Mouse (Mus musculus) effector memory CD4-positive, alpha-beta T cell, adult 5 months (primary cell): ENCODE measurements around the gene Pdp2. TPM values are rescaled to one million over a fixed set of nuclear protein-coding genes. Genes with fewer than 3 reads are reported as not detected.

Experiments used
- polyA plus RNA-seq: library from polyadenylated mRNA; unstranded; fragments of 100-300 nt; shearing (Covaris generic); gene quantifications from one replicate; pipeline ENCODE4 v1.2.1, GENCODE M21; 2017

Pdp2 gene
- 3.9 TPM for polyA plus RNA-seq

GRCm38 (mm10) chr8:104591133-104591834, at the start of gene Pdp2:
Gene Pdp2 (plus strand): TSS chr8:104591451.

GRCm38 (mm10) chr8:104624161-104624560, 32.9 kb downstream of the Pdp2 start, which contains the start of gene Cdh16:
Gene Cdh16 (minus strand): TSS chr8:104624396.

DNA sequence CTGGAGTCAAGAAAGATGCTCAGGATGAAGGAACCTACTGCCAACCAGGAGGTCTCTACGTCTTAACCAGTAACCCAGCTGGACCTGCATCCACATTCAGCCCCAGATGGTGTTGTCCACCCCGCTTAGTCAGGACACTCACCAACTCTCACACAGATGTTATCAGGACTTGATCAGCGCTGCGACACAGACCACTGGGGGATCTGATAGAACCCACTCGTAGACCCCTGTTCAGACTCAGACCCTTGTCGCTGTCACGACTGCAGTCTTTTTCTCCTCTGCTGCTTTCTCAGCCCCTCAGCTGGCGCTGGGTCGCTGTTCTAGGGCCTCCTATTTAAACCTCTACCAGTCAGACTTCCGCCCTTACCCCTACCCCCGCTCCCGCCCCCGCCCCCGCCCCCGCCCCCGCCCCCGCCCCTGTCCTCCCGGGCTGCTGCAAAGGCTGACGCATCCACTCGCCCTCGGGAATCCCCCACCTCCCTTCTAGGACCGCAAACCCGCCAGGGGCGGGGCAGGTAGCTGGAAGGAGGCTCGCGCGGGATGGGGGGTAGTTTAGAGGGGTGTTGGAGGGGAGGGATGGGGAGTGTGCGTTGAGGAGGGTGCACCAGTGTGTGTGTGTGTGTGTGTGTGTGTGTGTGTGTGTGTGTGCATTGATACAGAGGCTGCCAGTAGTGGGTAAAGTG, 39.9 kb downstream of the Pdp2 start, which contains the start of gene Rrad:
Gene Rrad (minus strand): TSS at position 347 of the 683 bp plus-strand sequence.

GRCm38 (mm10) chr8:104641426-104642323, 50.4 kb downstream of the Pdp2 start, which contains the start of gene Ciao2b:
Gene Ciao2b (minus strand): TSS chr8:104641965.

Other genes starting within 250 kb of the Pdp2 start
- gene Cmtm4, start 195.6 kb upstream of the Pdp2 start, polyA plus RNA-seq: 1.3 TPM
- 39.5 TPM for gene Dync1li2, start 148.4 kb upstream of the Pdp2 start, polyA plus RNA-seq
- gene Terb1, start 81.5 kb upstream of the Pdp2 start, polyA plus RNA-seq: not detected
- gene Nae1, start 56.8 kb upstream of the Pdp2 start, polyA plus RNA-seq: 71.6 TPM
- 2.9 TPM for gene Car7, start 56.8 kb upstream of the Pdp2 start, polyA plus RNA-seq
- not detected for gene Cdh16, start 32.9 kb downstream of the Pdp2 start, polyA plus RNA-seq
- 236 TPM for gene Rrad, start 39.9 kb downstream of the Pdp2 start, polyA plus RNA-seq
- gene Ciao2b, start 50.5 kb downstream of the Pdp2 start, polyA plus RNA-seq: 140 TPM
- not detected for gene Ces2a, start 142.6 kb downstream of the Pdp2 start, polyA plus RNA-seq
- not detected for gene Ces2b, start 240.1 kb downstream of the Pdp2 start, polyA plus RNA-seq